Mouse (Mus musculus): ENCODE measurements at regions not wholly inside any gene's neighbourhood (a gene's known extent, or its start where the extent isn't known, plus 50 kb on each side); places are given as distances from the start of the nearest gene placed in this dataset.
A peak's percentile ranks its signal among the peaks of the same experiment; 100 is the strongest.

GRCm38 (mm10) chr2:82360224-82360623 lies 307.2 kb downstream of the Zfp804a start:
- no peaks in the 10 kb centered on the region for H3K4me1 ChIP-seq (replicated peaks)
- no peak overlapping the region for H3K27ac ChIP-seq (replicated peaks)
- H3K27me3 ChIP-seq = no peaks in the 10 kb centered on the region
- no peak overlapping the region for H3K9ac ChIP-seq
- H3K4me3 ChIP-seq = no peak overlapping the region
- no peaks in the 10 kb centered on the region for H3K36me3 ChIP-seq
- 91% methylated on average over 9 of the region's 9 CpGs for WGBS
- H3K9me3 ChIP-seq = no peaks in the 10 kb centered on the region
- ATAC-seq (ENCODE audit: low FRiP score, low read depth) = no peak
- H3K4me2 ChIP-seq = no peak overlapping the region

- Histone ChIP-seq H3K36me3 (no peaks in the 10 kb centered on the region), H3K4me1 (replicated peaks) (no peaks in the 10 kb centered on the region), H3K4me2 (no peak overlapping the region), H3K9me3 (no peaks in the 10 kb centered on the region), H3K4me3 (no peak overlapping the region), H3K9ac (no peak overlapping the region), H3K27ac (replicated peaks) (no peak overlapping the region), H3K27me3 (no peaks in the 10 kb centered on the region)
- 81% methylated on average over 3 of the region's 3 CpGs for WGBS
- ATAC-seq (ENCODE audit: low FRiP score, low read depth) = peak; percentile 45; the same call in 1 of the 2 replicates
These were observed 320.1 kb downstream of the Zfp804a start for GRCm38 (mm10) chr2:82373152-82373551.

GRCm38 (mm10) chr2:82378476-82378875 lies 325.5 kb downstream of the Zfp804a start:
- Histone ChIP-seq H3K4me2 (no peak overlapping the region), H3K27ac (replicated peaks) (no peak overlapping the region)
- no peak for ATAC-seq (ENCODE audit: low FRiP score, low read depth)

GRCm38 (mm10) chr2:82385123-82385522 lies 332.1 kb downstream of the Zfp804a start:
- H3K9me3 ChIP-seq = no peaks in the 10 kb centered on the region
- H3K4me3 ChIP-seq = no peak overlapping the region
- WGBS = 79% methylated on average over 2 of the region's 2 CpGs
- no peak overlapping the region for H3K9ac ChIP-seq
- no peaks in the 10 kb centered on the region for H3K36me3 ChIP-seq
- no peaks in the 10 kb centered on the region for H3K4me1 ChIP-seq (replicated peaks)
- H3K27ac ChIP-seq (replicated peaks) = no peak overlapping the region
- ATAC-seq (ENCODE audit: low FRiP score, low read depth) = no peak
- no peak overlapping the region for H3K4me2 ChIP-seq
- no peaks in the 10 kb centered on the region for H3K27me3 ChIP-seq

More at GRCm38 (mm10) chr2:82378476-82378875, 325.5 kb downstream of the Zfp804a start:
- no peaks in the 10 kb centered on the region for H3K9me3 ChIP-seq
- no peak overlapping the region for H3K9ac ChIP-seq
- H3K27me3 ChIP-seq = no peaks in the 10 kb centered on the region
- H3K36me3 ChIP-seq = no peaks in the 10 kb centered on the region
- H3K4me3 ChIP-seq = no peak overlapping the region
- no peaks in the 10 kb centered on the region for H3K4me1 ChIP-seq (replicated peaks)

GRCm38 (mm10) chr2:82387744-82388143 lies 334.7 kb downstream of the Zfp804a start:
- no peak overlapping the region for H3K27ac ChIP-seq (replicated peaks)
- no peak overlapping the region for H3K4me2 ChIP-seq
- H3K27me3 ChIP-seq = no peaks in the 10 kb centered on the region
- H3K4me3 ChIP-seq = no peak overlapping the region
- H3K9me3 ChIP-seq = no peaks in the 10 kb centered on the region
- H3K9ac ChIP-seq = no peak overlapping the region
- H3K4me1 ChIP-seq (replicated peaks) = no peaks in the 10 kb centered on the region
- 75% methylated on average over 1 of the region's 1 CpGs for WGBS
- H3K36me3 ChIP-seq = no peaks in the 10 kb centered on the region
- no peak for ATAC-seq (ENCODE audit: low FRiP score, low read depth)

- H3K9ac ChIP-seq = no peak overlapping the region
- no peaks in the 10 kb centered on the region for H3K36me3 ChIP-seq
- 0 out of 2 replicates have a peak, but pooled peaks have one; percentile 30 for ATAC-seq (ENCODE audit: low FRiP score, low read depth)
- no peaks in the 10 kb centered on the region for H3K27me3 ChIP-seq
- H3K9me3 ChIP-seq = no peaks in the 10 kb centered on the region
- no peak overlapping the region for H3K27ac ChIP-seq (replicated peaks)
- H3K4me3 ChIP-seq = no peak overlapping the region
- WGBS = 32% methylated on average over 4 of the region's 4 CpGs
- no peak overlapping the region for H3K4me2 ChIP-seq
- no peaks in the 10 kb centered on the region for H3K4me1 ChIP-seq (replicated peaks)
These were observed 342.4 kb downstream of the Zfp804a start for GRCm38 (mm10) chr2:82395426-82395825.

- no peak overlapping the region for H3K9ac ChIP-seq
- ATAC-seq (ENCODE audit: low FRiP score, low read depth) = no peak
- H3K4me2 ChIP-seq = no peak overlapping the region
- no peak overlapping the region for H3K27ac ChIP-seq (replicated peaks)
- H3K27me3 ChIP-seq = no peaks in the 10 kb centered on the region
- H3K4me3 ChIP-seq = no peak overlapping the region
- H3K36me3 ChIP-seq = no peaks in the 10 kb centered on the region
- no peaks in the 10 kb centered on the region for H3K9me3 ChIP-seq
- no peaks in the 10 kb centered on the region for H3K4me1 ChIP-seq (replicated peaks)
These were observed 392.7 kb downstream of the Zfp804a start for GRCm38 (mm10) chr2:82445706-82446105.

GRCm38 (mm10) chr2:82455743-82456142 lies 402.7 kb downstream of the Zfp804a start:
- Histone ChIP-seq H3K4me1 (replicated peaks) (no peaks in the 10 kb centered on the region), H3K27ac (replicated peaks) (no peak overlapping the region), H3K4me2 (no peak overlapping the region), H3K9ac (no peak overlapping the region), H3K4me3 (no peak overlapping the region), H3K36me3 (no peaks in the 10 kb centered on the region), H3K9me3 (no peaks in the 10 kb centered on the region), H3K27me3 (no peaks in the 10 kb centered on the region)
- ATAC-seq (ENCODE audit: low FRiP score, low read depth) = no peak
- WGBS = 80% methylated on average over 3 of the region's 3 CpGs
